Mouse (Mus musculus) lung, postnatal 4 days (tissue): ENCODE data around the gene Fgfrl1.
A peak's percentile ranks its signal among the peaks of the same experiment; 100 is the strongest.

Experiments
- DNase-seq, 2 experiments: peaks; one replicate each; pipeline ENCODE4 v3.0.0; 2021

Fgfrl1 gene

DNA sequence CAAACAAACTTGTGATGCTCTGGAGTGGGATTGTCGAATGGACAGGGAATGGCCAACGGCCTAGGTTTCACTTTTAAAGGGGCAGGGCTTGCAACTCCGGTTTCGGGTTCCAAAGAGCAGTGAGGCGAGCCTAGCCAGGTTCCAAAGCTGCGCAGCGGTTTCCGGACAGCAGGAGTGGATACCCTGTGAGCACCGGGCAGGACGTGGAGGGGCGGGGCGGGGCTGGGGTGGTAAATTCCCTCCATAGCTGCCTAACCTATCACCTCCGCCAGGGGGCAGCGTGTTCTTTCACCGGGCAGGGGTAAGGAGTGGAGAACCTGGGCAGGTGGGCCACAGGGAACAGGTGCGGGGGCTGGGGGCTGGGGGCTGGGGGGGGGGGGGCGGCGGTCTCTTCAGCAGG is at the start of gene Fgfrl1:
Gene Fgfrl1, plus strand, starts transcription at position 112 of the 400 bp plus-strand sequence.
- peak; percentile 65 to 79 for DNase-seq

DNA sequence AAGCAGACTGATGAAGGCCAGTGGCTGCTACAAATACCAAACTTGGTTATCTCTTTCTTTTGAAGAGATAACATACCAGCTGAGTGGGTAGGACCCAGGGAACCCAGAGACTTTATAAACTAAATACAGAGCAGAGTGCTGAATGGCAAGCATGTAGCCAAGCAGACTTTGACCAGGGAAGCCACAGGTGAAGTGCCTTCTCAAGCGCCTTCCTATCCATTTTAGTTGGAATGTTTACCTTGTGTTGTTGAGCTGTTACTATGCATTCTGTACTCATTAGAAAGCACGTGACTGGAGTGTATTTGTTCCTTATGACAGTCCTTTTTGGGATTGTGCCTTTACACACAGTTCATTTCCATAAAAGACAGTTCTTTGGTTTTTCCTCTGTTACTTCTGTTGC is 48.5 kb upstream of the Fgfrl1 start:
- DNase-seq = no peak

- DNase-seq = peak; percentile 30 to 61
These were observed 46.4 kb upstream of the Fgfrl1 start for GRCm38 (mm10) chr5:108645651-108646342.

DNA sequence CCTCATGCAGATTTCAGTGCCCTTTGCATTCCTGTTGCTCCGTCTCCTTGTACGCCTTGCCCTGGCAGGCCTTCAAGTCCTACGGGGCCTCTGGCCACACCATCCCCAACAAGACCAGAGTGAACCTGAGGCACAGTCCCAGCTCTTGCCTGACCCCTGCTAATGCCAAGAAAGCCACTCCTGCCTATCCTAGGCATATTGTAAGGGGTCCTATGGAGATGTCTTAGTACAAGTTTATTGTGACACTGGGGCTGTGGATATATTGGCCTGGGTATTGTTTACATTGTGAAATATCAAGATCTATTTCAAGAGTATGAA is 45.9 kb upstream of the Fgfrl1 start:
- DNase-seq = no peak

GRCm38 (mm10) chr5:108647311-108647710 is 44.9 kb upstream of the Fgfrl1 start:
- DNase-seq = no peak

DNA sequence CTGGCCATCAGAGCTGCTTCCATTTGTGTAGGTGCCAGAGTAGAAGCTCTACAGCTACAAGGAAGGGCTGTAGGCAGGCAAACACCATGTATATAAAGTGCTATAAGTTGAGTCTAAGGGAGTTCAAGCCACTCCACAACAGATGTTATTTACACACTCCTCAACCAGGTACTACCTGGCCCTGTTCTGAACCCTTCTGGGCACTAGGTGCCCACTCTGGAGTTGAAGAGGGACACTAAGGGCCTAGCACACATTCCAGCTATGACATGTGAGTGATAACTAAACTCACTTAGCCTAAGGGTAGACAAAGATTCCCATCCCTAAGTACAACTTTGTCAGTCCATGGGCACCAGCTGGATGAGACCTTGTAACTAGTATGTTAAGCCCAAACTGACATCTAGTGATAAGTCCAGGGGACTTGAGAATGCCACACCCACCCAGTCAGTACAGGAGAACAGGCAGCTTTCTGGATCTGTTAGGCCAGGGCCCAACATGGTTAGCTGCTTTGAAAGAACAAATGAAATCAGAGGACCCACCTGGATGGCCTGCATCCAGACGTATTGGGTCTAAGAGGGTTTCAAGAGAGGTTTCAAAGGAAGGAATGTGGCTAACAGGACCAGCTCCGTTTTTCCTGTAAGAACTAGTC is 44.2 kb upstream of the Fgfrl1 start:
- DNase-seq = peak in 1 of 2 experiments; percentile 31

DNA sequence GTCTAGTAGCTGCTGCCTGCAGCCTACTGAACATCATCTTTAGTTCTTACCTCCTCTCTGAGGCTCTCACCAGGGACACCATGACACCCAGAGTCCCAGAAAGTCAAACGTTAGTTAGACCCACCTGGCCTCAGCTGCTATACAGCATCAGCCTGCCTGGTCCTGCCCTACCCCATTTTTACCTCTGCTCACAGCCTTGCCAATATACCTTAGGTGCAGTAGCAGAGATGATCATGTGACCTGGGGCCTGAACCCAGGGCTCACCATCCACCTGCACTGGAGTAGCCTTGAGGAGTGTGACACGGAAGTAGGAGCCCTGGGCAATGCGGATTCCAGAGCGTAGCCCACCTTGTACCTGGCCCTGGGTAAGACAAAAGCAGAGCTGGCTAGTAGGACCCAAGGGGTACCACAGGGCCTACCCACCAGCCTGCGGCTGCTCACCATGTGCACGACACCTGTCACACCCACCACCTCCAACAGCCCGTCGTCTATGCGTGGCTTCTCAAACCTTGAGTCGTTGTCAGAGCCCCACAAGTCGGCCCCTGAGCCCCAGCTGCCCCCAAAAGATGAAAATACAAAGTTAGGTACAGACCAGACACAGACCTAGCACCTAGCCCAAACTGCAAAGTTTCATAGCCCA is 43.1 kb upstream of the Fgfrl1 start:
- no peak for DNase-seq

DNA sequence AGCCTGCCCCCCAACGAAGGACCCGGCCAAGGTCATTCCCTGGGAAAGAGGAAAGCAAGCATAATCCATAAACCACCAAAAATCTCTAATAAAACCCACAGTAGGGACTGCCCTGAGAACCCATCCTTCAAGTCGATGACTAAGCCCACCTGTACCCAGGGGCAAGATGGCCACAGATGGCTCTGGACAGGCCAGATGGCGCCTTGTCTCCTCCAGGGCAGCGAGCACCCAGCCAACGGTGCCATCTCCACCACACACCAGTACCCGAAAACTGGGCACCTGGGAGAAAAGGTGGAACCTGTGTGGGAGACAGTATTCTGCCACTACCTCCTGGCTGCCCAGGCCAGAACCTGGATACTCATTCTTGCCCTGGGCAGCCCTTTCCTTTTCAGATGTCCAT is 41.8 kb upstream of the Fgfrl1 start:
- no peak for DNase-seq

DNA sequence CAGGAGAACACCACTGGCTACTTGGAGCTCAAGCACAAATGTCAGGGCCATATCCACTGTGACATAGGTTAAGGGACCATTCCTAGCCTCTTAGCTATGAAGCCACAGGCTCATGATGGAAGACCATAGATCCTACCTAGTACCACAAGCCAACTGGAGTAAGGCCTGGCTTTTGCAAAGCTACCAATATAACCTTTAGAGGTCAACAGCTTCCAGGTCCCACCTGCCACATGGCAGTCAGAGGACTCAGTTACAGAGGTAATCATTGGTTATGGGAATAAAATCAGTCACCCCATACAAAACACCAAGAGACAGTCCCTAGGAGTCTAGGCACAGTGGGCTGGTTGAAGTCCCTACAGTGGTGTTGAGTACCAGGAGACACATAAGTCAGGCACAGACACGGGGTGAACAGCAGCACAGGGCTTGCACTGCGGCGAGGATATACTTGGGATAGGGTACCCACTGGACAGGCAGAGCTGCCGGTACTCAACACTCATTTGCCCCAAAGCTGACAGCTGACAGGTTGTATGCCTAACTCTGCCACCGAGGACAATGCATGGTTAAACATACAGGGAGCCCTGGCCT is 41.0 kb upstream of the Fgfrl1 start:
- DNase-seq = no peak

- peak in 1 of 2 experiments; percentile 62 for DNase-seq
These were observed 40.4 kb upstream of the Fgfrl1 start for GRCm38 (mm10) chr5:108651823-108652222.

- DNase-seq = no peak
These were observed 38.8 kb upstream of the Fgfrl1 start for GRCm38 (mm10) chr5:108653341-108653740.

DNA sequence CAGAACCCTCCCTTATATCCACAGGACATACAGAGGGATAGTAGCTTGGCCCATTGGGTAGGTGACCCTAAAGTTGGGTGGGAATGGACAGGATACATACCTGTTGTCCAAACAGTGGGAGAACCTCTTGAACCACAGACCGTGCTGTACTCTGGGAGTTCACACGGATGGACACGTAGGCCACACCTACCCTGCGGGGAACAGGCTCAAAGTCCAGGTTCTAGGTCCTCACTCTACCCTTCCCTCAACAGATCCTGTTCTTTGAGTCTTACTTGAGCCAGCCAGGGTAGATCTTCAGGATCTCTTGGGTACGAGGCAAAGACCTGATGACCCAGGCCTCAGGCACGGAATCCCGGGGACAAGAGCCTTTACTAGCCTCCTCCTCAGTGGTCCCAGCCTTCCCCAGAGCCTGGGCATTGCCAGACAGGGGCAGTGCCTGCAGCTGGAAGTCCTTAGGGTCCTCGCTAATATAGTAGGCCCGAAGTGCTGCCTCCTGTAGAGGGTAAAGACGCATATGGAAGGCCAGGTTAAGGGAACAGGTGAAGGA is 37.7 kb upstream of the Fgfrl1 start:
- DNase-seq = no peak

DNA sequence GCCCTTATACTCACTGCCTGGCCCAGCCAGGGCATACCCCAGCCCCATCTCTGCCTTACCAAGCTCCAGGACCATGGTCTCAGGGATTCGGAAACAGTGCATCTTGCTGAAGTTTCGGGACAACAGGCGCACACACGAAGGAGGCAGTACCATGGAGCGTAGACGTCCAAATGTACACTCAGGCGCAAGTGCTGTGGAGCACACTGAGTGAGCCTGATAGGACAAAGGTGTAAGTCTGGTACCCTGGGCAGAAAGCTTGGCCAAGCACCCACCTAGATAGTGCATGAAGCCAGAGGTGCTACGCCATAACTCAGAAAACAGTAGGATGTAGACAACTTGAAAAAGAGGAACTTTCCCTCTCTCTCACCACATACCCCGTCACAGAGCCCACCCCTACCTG is 36.8 kb upstream of the Fgfrl1 start:
- DNase-seq = no peak

- no peak for DNase-seq
These were observed 36.1 kb upstream of the Fgfrl1 start for GRCm38 (mm10) chr5:108655891-108656650.

- no peak for DNase-seq
These were observed 34.8 kb upstream of the Fgfrl1 start for GRCm38 (mm10) chr5:108657406-108657805.

DNA sequence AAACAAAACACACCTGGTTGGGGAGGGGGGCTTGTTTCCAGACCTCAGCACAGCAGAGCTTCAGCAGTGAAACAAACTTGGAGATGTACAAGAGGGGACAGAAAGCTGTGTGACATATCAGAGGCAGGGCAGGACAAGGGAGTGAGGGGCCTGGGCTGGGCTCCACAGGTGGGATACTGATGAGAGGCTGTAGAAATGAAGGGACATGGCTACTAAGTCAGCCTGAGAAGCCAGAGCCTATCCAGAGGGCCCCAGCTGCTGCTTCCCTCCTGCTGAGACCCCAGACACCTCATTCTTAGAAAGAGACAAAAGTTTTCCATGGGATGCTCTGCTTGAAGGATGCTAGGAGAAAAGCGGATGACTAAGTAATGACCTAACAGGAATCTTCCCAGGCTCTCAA is 33.6 kb upstream of the Fgfrl1 start:
- DNase-seq = no peak

DNA sequence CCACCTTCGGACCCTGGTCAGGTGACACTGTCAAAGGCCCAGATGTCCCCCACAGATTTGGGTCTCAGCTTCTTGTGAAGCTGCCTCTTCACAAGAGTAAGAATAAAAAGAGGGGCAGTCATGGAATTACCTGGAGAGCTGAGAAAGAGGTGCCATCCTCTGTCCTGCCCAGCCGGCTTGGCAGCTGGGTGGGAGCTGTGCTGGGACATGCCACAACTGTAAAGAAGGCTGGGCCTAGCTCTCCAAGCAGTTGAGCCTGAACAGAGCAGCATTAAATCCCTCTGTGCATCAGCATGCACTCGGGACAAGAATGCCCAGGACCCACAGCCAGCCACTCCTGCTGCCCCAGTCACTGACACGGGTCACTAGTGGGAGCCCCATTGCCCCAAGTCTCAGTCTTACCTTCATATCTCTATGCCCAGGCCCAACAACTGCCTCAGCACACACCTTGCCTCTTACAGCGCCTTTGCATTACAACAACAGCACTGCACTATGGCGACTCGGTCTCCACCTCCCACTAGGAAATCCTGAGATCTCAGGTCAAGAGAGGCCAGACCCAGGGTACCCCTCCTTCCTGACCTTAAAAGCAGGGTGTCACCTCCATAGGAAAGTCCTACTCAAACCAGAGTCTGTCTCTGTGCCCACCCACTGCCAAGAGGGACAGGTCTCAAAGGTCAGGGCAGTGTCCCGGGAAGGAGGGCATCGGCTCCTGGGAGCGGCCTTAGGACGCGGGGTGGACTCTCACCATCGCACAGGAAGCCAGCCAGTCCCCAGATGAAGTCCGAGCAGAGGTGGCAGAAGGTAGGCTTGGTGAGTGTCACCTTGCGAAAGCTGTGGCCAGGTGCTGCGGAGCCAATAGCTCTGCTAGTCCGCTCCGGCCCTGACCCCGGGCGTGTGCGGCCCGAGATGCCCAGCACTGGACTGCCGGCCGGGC is 32.2 kb upstream of the Fgfrl1 start, which contains the start of gene Idua:
Gene Idua, plus strand, starts transcription at position 634 of the 934 bp plus-strand sequence.
- no peak for DNase-seq

- DNase-seq = peak; percentile 93 to 94
These were observed 31.4 kb upstream of the Fgfrl1 start for GRCm38 (mm10) chr5:108660632-108661268.

DNA sequence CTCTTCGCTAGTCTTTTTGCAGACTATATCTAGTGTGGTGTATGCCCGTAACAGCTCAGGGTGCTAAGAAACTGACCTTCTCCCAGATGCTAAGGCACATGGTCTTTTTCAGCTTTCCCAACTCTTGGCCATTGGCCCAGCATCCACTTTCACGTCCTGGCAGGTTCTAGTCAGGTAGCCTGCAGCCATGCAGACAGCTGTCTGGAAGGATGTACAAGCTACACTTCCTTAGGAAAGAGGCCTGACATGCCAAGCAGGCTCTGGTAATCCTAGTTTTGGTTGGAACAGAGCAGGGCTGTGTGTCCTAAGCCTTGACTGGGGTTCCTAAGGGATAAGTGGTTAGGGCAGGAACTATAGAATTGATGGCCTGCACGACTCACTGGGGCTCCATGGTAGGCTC is 29.4 kb upstream of the Fgfrl1 start:
- DNase-seq = no peak

DNA sequence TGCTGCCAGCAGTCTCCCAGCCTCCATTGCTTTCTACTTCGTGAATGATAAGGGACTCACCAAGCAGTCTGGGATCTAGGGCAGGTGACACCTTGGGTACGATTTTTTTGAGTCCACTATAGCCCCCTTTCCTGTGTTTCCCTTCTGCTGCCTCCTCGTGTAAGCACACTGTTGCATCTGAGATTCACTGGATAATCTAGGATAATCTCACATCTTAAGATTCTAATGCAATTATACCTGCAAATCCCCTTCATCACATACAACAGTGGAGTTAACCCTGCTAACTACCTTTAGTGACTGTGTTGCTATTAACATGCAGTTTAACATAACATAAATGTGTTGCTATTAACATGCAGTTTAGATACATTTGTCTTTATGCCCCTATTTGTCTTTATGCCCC is 27.1 kb upstream of the Fgfrl1 start:
- DNase-seq = no peak

- DNase-seq = no peak
These were observed 24.8 kb upstream of the Fgfrl1 start for GRCm38 (mm10) chr5:108667370-108667769.
